Mouse (Mus musculus) frontal cortex, postnatal 25 days (tissue): Measurements from ENCODE around the gene Uqcrc2.

Experiments
- DNase-seq, 2 experiments: peaks; one replicate each; pipeline ENCODE4 v3.0.0; 2022; ENCODE audit warnings: low spot score in 2 of 2

Uqcrc2 gene

GRCm38 (mm10) chr7:120690634-120691033, 55.7 kb downstream of the Uqcrc2 start:
- DNase-seq: no peak

- no peak for DNase-seq
Measured at GRCm38 (mm10) chr7:120693831-120694375, 58.9 kb downstream of the Uqcrc2 start.

GRCm38 (mm10) chr7:120695196-120695595, 60.2 kb downstream of the Uqcrc2 start:
- DNase-seq: no peak

GRCm38 (mm10) chr7:120695641-120696040, 60.7 kb downstream of the Uqcrc2 start:
- no peak for DNase-seq

- DNase-seq: no peak
Measured at GRCm38 (mm10) chr7:120696331-120696730, 61.4 kb downstream of the Uqcrc2 start.

GRCm38 (mm10) chr7:120699586-120699985, 64.6 kb downstream of the Uqcrc2 start:
- no peak for DNase-seq

GRCm38 (mm10) chr7:120703888-120704287, 68.9 kb downstream of the Uqcrc2 start:
- DNase-seq: no peak
